Mouse (Mus musculus): ENCODE measurements around the gene Ptbp3. TPM values are rescaled to one million over a fixed set of nuclear protein-coding genes. Genes with fewer than 3 reads are reported as not detected.

Gene Ptbp3
- polyA plus RNA-seq, 1 experiment from 2014 or later = 40.4 TPM

- no peak overlapping the region for H3K4me2 ChIP-seq (replicated peaks)
- H3K36me3 ChIP-seq = no peaks in the 10 kb centered on the region
- H3K27me3 ChIP-seq = no peaks in the 10 kb centered on the region
- no peak for ATAC-seq (ENCODE audit: low FRiP score, low read depth)
- H3K9ac ChIP-seq = no peak overlapping the region
- peaks cover 4% of the 10 kb centered on the region; the same call in 1 of the 2 replicates for H3K4me1 ChIP-seq
- H3K27ac ChIP-seq = no peak overlapping the region
- no peaks in the 10 kb centered on the region for H3K9me3 ChIP-seq
- no peak overlapping the region for H3K4me3 ChIP-seq
- 56% methylated on average over 5 of the region's 5 CpGs for WGBS
Observed at GRCm38 (mm10) chr4:59422025-59422783, 127.0 kb downstream of the Ptbp3 start.

Other genes with a start within 250 kb of the Ptbp3 start
- 1.8 and 2.1 TPM in 2 replicates for gene Susd1, start 110.7 kb downstream of the Ptbp3 start, polyA plus RNA-seq (2015; fragmentation: Nextera tagmentation; extraction: Ambion mirVana)
- 25.2 and 25.8 TPM in 2 replicates for gene Hsdl2, start 32.2 kb upstream of the Ptbp3 start, polyA plus RNA-seq (2015; fragmentation: Nextera tagmentation; extraction: Ambion mirVana)
- 25.1 and 25.9 TPM in 2 replicates for gene E130308A19Rik, start 76.8 kb upstream of the Ptbp3 start, polyA plus RNA-seq (2015; fragmentation: Nextera tagmentation; extraction: Ambion mirVana)

Measured in limb, embryonic 13.5 days (tissue).